Mouse (Mus musculus): ENCODE results near the gene Pigf.
"Not testable (repeated sequence)": the region's sequence is repeated elsewhere in the genome, so short reads cannot be mapped to it uniquely, and the experiment has no call there.

The Pigf gene

GRCm38 (mm10) chr17:87025269-87025949 is at the start of gene Pigf, which contains the start of gene Cript:
Gene Pigf (minus strand): TSS chr17:87025406.
Gene Cript (plus strand): TSS chr17:87025550.
- peak; percentile 97 for DNase-seq (ENCODE audit: low spot score)

- DNase-seq (ENCODE audit: low spot score), result no peak
Measured at GRCm38 (mm10) chr17:87073470-87073869, 48.3 kb upstream of the Pigf start.

GRCm38 (mm10) chr17:87072766-87073440 is 47.7 kb upstream of the Pigf start:
- no peak for DNase-seq (ENCODE audit: low spot score)

GRCm38 (mm10) chr17:87072183-87072582 is 47.0 kb upstream of the Pigf start:
- not testable (repeated sequence) for DNase-seq (ENCODE audit: low spot score)

- DNase-seq (ENCODE audit: low spot score), result no peak
Measured at GRCm38 (mm10) chr17:87068997-87069396, 43.8 kb upstream of the Pigf start.

- no peak for DNase-seq (ENCODE audit: low spot score)
Measured at GRCm38 (mm10) chr17:87063969-87064368, 38.8 kb upstream of the Pigf start.

GRCm38 (mm10) chr17:87063461-87063860 is 38.3 kb upstream of the Pigf start:
- no peak for DNase-seq (ENCODE audit: low spot score)

GRCm38 (mm10) chr17:87062639-87063038 is 37.4 kb upstream of the Pigf start:
- DNase-seq (ENCODE audit: low spot score), result no peak

- no peak for DNase-seq (ENCODE audit: low spot score)
Measured at GRCm38 (mm10) chr17:87057486-87058266, 32.5 kb upstream of the Pigf start.

GRCm38 (mm10) chr17:87056761-87057160 is 31.6 kb upstream of the Pigf start:
- no peak for DNase-seq (ENCODE audit: low spot score)

GRCm38 (mm10) chr17:87055663-87056062 is 30.5 kb upstream of the Pigf start:
- no peak for DNase-seq (ENCODE audit: low spot score)

GRCm38 (mm10) chr17:87055051-87055459 is 29.8 kb upstream of the Pigf start:
- peak; percentile 53 for DNase-seq (ENCODE audit: low spot score)

GRCm38 (mm10) chr17:87053921-87054320 is 28.7 kb upstream of the Pigf start:
- DNase-seq (ENCODE audit: low spot score), result no peak

GRCm38 (mm10) chr17:87052432-87052831 is 27.2 kb upstream of the Pigf start:
- no peak for DNase-seq (ENCODE audit: low spot score)

GRCm38 (mm10) chr17:87051652-87052051 is 26.4 kb upstream of the Pigf start:
- DNase-seq (ENCODE audit: low spot score), result no peak

- peak; percentile 28 for DNase-seq (ENCODE audit: low spot score)
Measured at GRCm38 (mm10) chr17:87050469-87051175, 25.4 kb upstream of the Pigf start.

GRCm38 (mm10) chr17:87049696-87050095 is 24.5 kb upstream of the Pigf start:
- DNase-seq (ENCODE audit: low spot score), result no peak

GRCm38 (mm10) chr17:87044796-87045195 is 19.6 kb upstream of the Pigf start:
- no peak for DNase-seq (ENCODE audit: low spot score)

GRCm38 (mm10) chr17:87044364-87044763 is 19.2 kb upstream of the Pigf start:
- DNase-seq (ENCODE audit: low spot score), result peak; percentile 87

- DNase-seq (ENCODE audit: low spot score), result peak; percentile 29
Measured at GRCm38 (mm10) chr17:87041739-87042138, 16.5 kb upstream of the Pigf start.

GRCm38 (mm10) chr17:87038496-87038895 is 13.3 kb upstream of the Pigf start:
- no peak for DNase-seq (ENCODE audit: low spot score)

All from left cerebral cortex, adult 11 months (tissue).